Mouse (Mus musculus): ENCODE measurements at regions not wholly inside any gene's neighbourhood (a gene's known extent, or its start where the extent isn't known, plus 50 kb on each side); places are given as distances from the start of the nearest gene placed in this dataset.

GRCm38 (mm10) chr12:79949101-79949824, 163.6 kb downstream of the Zfp36l1 start:
- ATAC-seq (ENCODE audit: insufficient number of reproducible peaks, low FRiP score, low TSS enrichment, low read depth): peak; percentile 79
- no peaks in the 10 kb centered on the region for H3K9me3 ChIP-seq (replicated peaks)
- no peaks in the 10 kb centered on the region for H3K27me3 ChIP-seq
- 34% methylated on average over 13 of the region's 14 CpGs for WGBS
- H3K4me3 ChIP-seq (replicated peaks): no peak overlapping the region
- H3K36me3 ChIP-seq: no peaks in the 10 kb centered on the region
- peaks cover 39% of the 10 kb centered on the region for H3K4me1 ChIP-seq
- no peak overlapping the region for H3K9ac ChIP-seq
- no peak overlapping the region for H3K4me2 ChIP-seq (replicated peaks)
- peak overlapping the region; percentile 80 for H3K27ac ChIP-seq (replicated peaks)

GRCm38 (mm10) chr12:79947574-79947973, 165.2 kb downstream of the Zfp36l1 start:
- H3K27ac ChIP-seq (replicated peaks): no peak overlapping the region; the same call in 1 of the 2 replicates
- H3K4me1 ChIP-seq: peaks cover 54% of the 10 kb centered on the region
- H3K27me3 ChIP-seq: no peaks in the 10 kb centered on the region
- no peaks in the 10 kb centered on the region for H3K36me3 ChIP-seq
- ATAC-seq (ENCODE audit: insufficient number of reproducible peaks, low FRiP score, low TSS enrichment, low read depth): no peak
- H3K9ac ChIP-seq: no peak overlapping the region
- no peak overlapping the region for H3K4me2 ChIP-seq (replicated peaks)
- H3K9me3 ChIP-seq (replicated peaks): no peaks in the 10 kb centered on the region
- no peak overlapping the region for H3K4me3 ChIP-seq (replicated peaks)
- WGBS: 89% methylated on average over 4 of the region's 4 CpGs

- no peak for ATAC-seq (ENCODE audit: insufficient number of reproducible peaks, low FRiP score, low TSS enrichment, low read depth)
- Histone ChIP-seq H3K9ac (no peak overlapping the region), H3K9me3 (replicated peaks) (no peaks in the 10 kb centered on the region), H3K4me3 (replicated peaks) (no peak overlapping the region), H3K27ac (replicated peaks) (no peak overlapping the region), H3K27me3 (no peaks in the 10 kb centered on the region), H3K4me1 (peaks cover 62% of the 10 kb centered on the region), H3K36me3 (no peaks in the 10 kb centered on the region), H3K4me2 (replicated peaks) (no peak overlapping the region)
- WGBS: 88% methylated on average over 10 of the region's 10 CpGs
Observed at GRCm38 (mm10) chr12:79946777-79947176, 166.0 kb downstream of the Zfp36l1 start.

- Histone ChIP-seq H3K4me2 (replicated peaks) (no peak overlapping the region), H3K27ac (replicated peaks) (0 out of 2 replicates have a peak overlapping the region, but pooled peaks have one; percentile 84), H3K4me1 (peaks cover 62% of the 10 kb centered on the region), H3K27me3 (no peaks in the 10 kb centered on the region), H3K9me3 (replicated peaks) (no peaks in the 10 kb centered on the region), H3K4me3 (replicated peaks) (no peak overlapping the region), H3K36me3 (no peaks in the 10 kb centered on the region), H3K9ac (no peak overlapping the region)
- no peak for ATAC-seq (ENCODE audit: insufficient number of reproducible peaks, low FRiP score, low TSS enrichment, low read depth)
- 86% methylated on average over 4 of the region's 4 CpGs for WGBS
Observed at GRCm38 (mm10) chr12:79945899-79946298, 166.9 kb downstream of the Zfp36l1 start.

GRCm38 (mm10) chr12:79944714-79945493, 167.9 kb downstream of the Zfp36l1 start:
- 22% methylated on average over 6 of the region's 6 CpGs for WGBS
- H3K4me3 ChIP-seq (replicated peaks): no peak overlapping the region
- H3K36me3 ChIP-seq: no peaks in the 10 kb centered on the region
- H3K4me1 ChIP-seq: peaks cover 62% of the 10 kb centered on the region
- H3K9me3 ChIP-seq (replicated peaks): no peaks in the 10 kb centered on the region
- H3K27ac ChIP-seq (replicated peaks): peak overlapping the region; percentile 84
- H3K4me2 ChIP-seq (replicated peaks): no peak overlapping the region
- no peak overlapping the region for H3K9ac ChIP-seq
- no peak for ATAC-seq (ENCODE audit: insufficient number of reproducible peaks, low FRiP score, low TSS enrichment, low read depth)
- H3K27me3 ChIP-seq: no peaks in the 10 kb centered on the region

GRCm38 (mm10) chr12:79944090-79944489, 168.7 kb downstream of the Zfp36l1 start:
- H3K9me3 ChIP-seq (replicated peaks): no peaks in the 10 kb centered on the region
- no peaks in the 10 kb centered on the region for H3K36me3 ChIP-seq
- no peaks in the 10 kb centered on the region for H3K27me3 ChIP-seq
- H3K27ac ChIP-seq (replicated peaks): peak overlapping the region; percentile 84
- no peak for ATAC-seq (ENCODE audit: insufficient number of reproducible peaks, low FRiP score, low TSS enrichment, low read depth)
- H3K9ac ChIP-seq: no peak overlapping the region
- no peak overlapping the region for H3K4me3 ChIP-seq (replicated peaks)
- H3K4me1 ChIP-seq: peaks cover 57% of the 10 kb centered on the region
- 67% methylated on average over 10 of the region's 10 CpGs for WGBS
- H3K4me2 ChIP-seq (replicated peaks): no peak overlapping the region

- Histone ChIP-seq H3K4me2 (replicated peaks) (no peak overlapping the region), H3K9ac (no peak overlapping the region), H3K36me3 (no peaks in the 10 kb centered on the region), H3K4me1 (peaks cover 47% of the 10 kb centered on the region), H3K4me3 (replicated peaks) (no peak overlapping the region), H3K27ac (replicated peaks) (peak overlapping the region; percentile 84), H3K9me3 (replicated peaks) (no peaks in the 10 kb centered on the region), H3K27me3 (no peaks in the 10 kb centered on the region)
- 23% methylated on average over 10 of the region's 10 CpGs for WGBS
- peak; percentile 66 for ATAC-seq (ENCODE audit: insufficient number of reproducible peaks, low FRiP score, low TSS enrichment, low read depth)
Observed at GRCm38 (mm10) chr12:79942563-79943131, 170.2 kb downstream of the Zfp36l1 start.

GRCm38 (mm10) chr12:79941828-79942227, 171.0 kb downstream of the Zfp36l1 start:
- no peak overlapping the region for H3K4me3 ChIP-seq (replicated peaks)
- H3K27me3 ChIP-seq: no peaks in the 10 kb centered on the region
- H3K4me2 ChIP-seq (replicated peaks): no peak overlapping the region
- peak overlapping the region; percentile 84; the same call in 1 of the 2 replicates for H3K27ac ChIP-seq (replicated peaks)
- no peaks in the 10 kb centered on the region for H3K9me3 ChIP-seq (replicated peaks)
- peaks cover 52% of the 10 kb centered on the region for H3K4me1 ChIP-seq
- 42% methylated on average over 3 of the region's 3 CpGs for WGBS
- no peak overlapping the region for H3K9ac ChIP-seq
- no peaks in the 10 kb centered on the region for H3K36me3 ChIP-seq
- ATAC-seq (ENCODE audit: insufficient number of reproducible peaks, low FRiP score, low TSS enrichment, low read depth): no peak

GRCm38 (mm10) chr12:79939436-79939835, 173.4 kb downstream of the Zfp36l1 start:
- H3K27ac ChIP-seq (replicated peaks): no peak overlapping the region
- no peaks in the 10 kb centered on the region for H3K27me3 ChIP-seq
- no peak for ATAC-seq (ENCODE audit: insufficient number of reproducible peaks, low FRiP score, low TSS enrichment, low read depth)
- WGBS: 81% methylated on average over 9 of the region's 9 CpGs
- peaks cover 38% of the 10 kb centered on the region for H3K4me1 ChIP-seq
- no peaks in the 10 kb centered on the region for H3K9me3 ChIP-seq (replicated peaks)
- no peak overlapping the region for H3K4me3 ChIP-seq (replicated peaks)
- H3K36me3 ChIP-seq: no peaks in the 10 kb centered on the region
- no peak overlapping the region for H3K4me2 ChIP-seq (replicated peaks)
- H3K9ac ChIP-seq: no peak overlapping the region

GRCm38 (mm10) chr12:79937876-79938275, 174.9 kb downstream of the Zfp36l1 start:
- Histone ChIP-seq H3K4me1 (peaks cover 25% of the 10 kb centered on the region), H3K9ac (no peak overlapping the region), H3K4me3 (replicated peaks) (no peak overlapping the region), H3K9me3 (replicated peaks) (no peaks in the 10 kb centered on the region), H3K27me3 (no peaks in the 10 kb centered on the region), H3K27ac (replicated peaks) (no peak overlapping the region), H3K36me3 (no peaks in the 10 kb centered on the region), H3K4me2 (replicated peaks) (no peak overlapping the region)
- WGBS: 85% methylated on average over 4 of the region's 4 CpGs
- no peak for ATAC-seq (ENCODE audit: insufficient number of reproducible peaks, low FRiP score, low TSS enrichment, low read depth)

- Histone ChIP-seq H3K27ac (replicated peaks) (peak overlapping the region; percentile 65), H3K36me3 (no peaks in the 10 kb centered on the region), H3K4me3 (replicated peaks) (no peak overlapping the region), H3K9me3 (replicated peaks) (no peaks in the 10 kb centered on the region), H3K9ac (no peak overlapping the region), H3K4me1 (peaks cover 17% of the 10 kb centered on the region), H3K27me3 (no peaks in the 10 kb centered on the region), H3K4me2 (replicated peaks) (no peak overlapping the region)
- no peak for ATAC-seq (ENCODE audit: insufficient number of reproducible peaks, low FRiP score, low TSS enrichment, low read depth)
- 41% methylated on average over 5 of the region's 5 CpGs for WGBS
Observed at GRCm38 (mm10) chr12:79936698-79937097, 176.1 kb downstream of the Zfp36l1 start.
